Mouse (Mus musculus) ES-E14 (cell line): ENCODE results near the gene Col6a3. TPM values are rescaled to one million over a fixed set of nuclear protein-coding genes. Genes with fewer than 3 reads are reported as not detected.

ENCODE experiments used
- DNase-seq: peaks from one replicate; pipeline ENCODE4 v3.0.0-alpha.2; 2013; ENCODE audit warnings: low read depth, low spot score
- H3K27ac ChIP-seq: 2 replicates; pipeline ENCODE4 v1.5.1; 2012; ENCODE audit warnings: low read depth, mild to moderate bottlenecking, low read length, moderate library complexity, mixed read lengths; ENCODE audit not compliant: poor library complexity, insufficient read depth, severe bottlenecking
- H3K36me3 ChIP-seq: 2 replicates; pipeline ENCODE4 v1.6.1; 2012; ENCODE audit warnings: mild to moderate bottlenecking, low read length, moderate library complexity, mixed read lengths; ENCODE audit not compliant: control insufficient read depth, poor library complexity, insufficient read depth, severe bottlenecking
- H3K4me1 ChIP-seq, 2 experiments: fragments of 150-350 bp in 1 of 2; sonication (generic) in 1 of 2; 2 replicates each; pipeline ENCODE4 v1.6.1; 2012; ENCODE audit warnings: low read length in 2 of 2, mild to moderate bottlenecking in 1 of 2, mixed read lengths in 1 of 2; ENCODE audit not compliant: control insufficient read depth in 2 of 2, insufficient read depth in 2 of 2, poor library complexity in 1 of 2
- H3K4me3 ChIP-seq, 2 experiments: fragments of 150-350 bp in 1 of 2; sonication (generic) in 1 of 2; 2 replicates each; pipeline ENCODE4 v1.5.1; 2012; ENCODE audit warnings: low read length in 2 of 2, low read depth in 1 of 2, mild to moderate bottlenecking in 1 of 2, mixed read lengths in 1 of 2; ENCODE audit not compliant: insufficient read depth in 1 of 2, poor library complexity in 1 of 2, severe bottlenecking in 1 of 2
- H3K9ac ChIP-seq: 2 replicates; pipeline ENCODE4 v1.6.1; 2012; ENCODE audit warnings: low read depth, mild to moderate bottlenecking, low read length, mixed read lengths; ENCODE audit not compliant: poor library complexity, insufficient read depth, severe bottlenecking
- H3K9me3 ChIP-seq: fragments of 150-350 bp; sonication (generic); 2 replicates; pipeline ENCODE4 v1.6.1; 2012; ENCODE audit warnings: low read depth, mild to moderate bottlenecking, low read length; ENCODE audit not compliant: control insufficient read depth, insufficient read depth
- CHD2 ChIP-seq: IDR thresholded peaks from 2 replicates; pipeline ENCODE4 v1.6.1; 2014; ENCODE audit warnings: mild to moderate bottlenecking, low read depth, low read length, inconsistent platforms
- HCFC1 ChIP-seq: IDR thresholded peaks from 2 replicates; pipeline ENCODE4 v1.6.1; 2012; ENCODE audit warnings: low read length, inconsistent platforms, borderline replicate concordance; ENCODE audit not compliant: insufficient read depth
- MAFK ChIP-seq: IDR thresholded peaks from 2 replicates; pipeline ENCODE4 v1.6.1; 2014; ENCODE audit warnings: mild to moderate bottlenecking, low read depth, low read length, inconsistent platforms; ENCODE audit not compliant: insufficient read depth
- ZC3H11A ChIP-seq: IDR thresholded peaks from 2 replicates; pipeline ENCODE4 v1.6.1; 2012; ENCODE audit warnings: low read depth, mild to moderate bottlenecking, inconsistent platforms, low read length, borderline replicate concordance
- ZNF384 ChIP-seq: IDR thresholded peaks from 2 replicates; pipeline ENCODE4 v1.6.1; 2012; ENCODE audit warnings: low read depth, low read length, inconsistent platforms
- in situ Hi-C, 2 experiments: fragments of 600-800 bp; cut with MboI; formaldehyde crosslinking; loops; one replicate each; pipeline ENCODE4 v1.15.1; 2025; ENCODE audit warnings: low sequenced_read_pairs in 2 of 2, inconsistent platforms in 1 of 2; ENCODE audit not compliant: unreplicated experiment in 2 of 2
- total RNA-seq: library from RNA; depleted of rRNA; stranded (reverse); fragments of 300-350 nt; gene quantifications from 2 replicates; pipeline ENCODE4 v1.2.3, GENCODE M21; 2012

Gene Col6a3
- total RNA-seq, 1 experiment, result 0.89 TPM

DNA sequence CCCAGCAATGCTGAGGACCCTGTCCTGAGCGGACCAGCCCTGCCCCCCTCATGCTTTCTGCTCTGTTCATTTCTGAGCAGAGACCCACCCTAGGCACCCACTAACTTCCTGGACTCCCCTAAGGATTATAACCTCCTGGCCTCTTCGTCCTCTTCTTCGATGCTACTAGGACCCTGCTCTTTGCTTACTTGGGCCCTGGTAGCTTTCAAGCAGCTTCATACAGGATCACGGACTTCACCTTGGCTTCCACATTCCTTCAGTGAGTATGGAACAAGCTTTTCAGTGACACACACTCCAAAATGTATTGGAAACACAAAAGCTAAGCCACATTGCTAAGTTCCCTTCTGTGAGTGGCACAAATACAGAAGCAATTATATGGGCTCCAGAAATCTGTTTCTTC, 52.8 kb downstream of the Col6a3 start:
- in situ Hi-C loops, result no loop called here

GRCm38 (mm10) chr1:90789506-90789905, 54.3 kb downstream of the Col6a3 start:
- Histone ChIP-seq H3K4me1 (no peaks in the 10 kb centered on the region), H3K9ac (no peak overlapping the region), H3K27ac (no peak overlapping the region), H3K36me3 (no peaks in the 10 kb centered on the region), H3K4me3 (no peak overlapping the region), H3K9me3 (no peaks in the 10 kb centered on the region)
- DNase-seq, result no peak
- TF ChIP-seq ZNF384 (no peak), ZC3H11A (no peak), MAFK (no peak), CHD2 (no peak), HCFC1 (no peak)
- in situ Hi-C loops, result no loop called here

More for the DNA sequence above, 52.8 kb downstream of the Col6a3 start:
- no peak overlapping the region for H3K27ac ChIP-seq
- no peaks in the 10 kb centered on the region for H3K36me3 ChIP-seq
- H3K9me3 ChIP-seq, result no peaks in the 10 kb centered on the region
- TF ChIP-seq CHD2 (no peak), ZNF384 (no peak), ZC3H11A (no peak), MAFK (no peak), HCFC1 (no peak)
- DNase-seq, result no peak
- no peak overlapping the region for H3K4me3 ChIP-seq
- H3K9ac ChIP-seq, result no peak overlapping the region
- H3K4me1 ChIP-seq, result no peaks in the 10 kb centered on the region

GRCm38 (mm10) chr1:90780446-90780845, 63.3 kb downstream of the Col6a3 start:
- Histone ChIP-seq H3K9me3 (no peaks in the 10 kb centered on the region), H3K4me1 (no peaks in the 10 kb centered on the region), H3K9ac (no peak overlapping the region), H3K27ac (no peak overlapping the region), H3K36me3 (no peaks in the 10 kb centered on the region), H3K4me3 (no peak overlapping the region)
- no peak for DNase-seq
- in situ Hi-C loops, result no loop called here
- TF ChIP-seq ZNF384 (no peak), HCFC1 (no peak), CHD2 (no peak), MAFK (no peak), ZC3H11A (no peak)

- no peak for DNase-seq
- no peaks in the 10 kb centered on the region for H3K4me1 ChIP-seq
- no peaks in the 10 kb centered on the region for H3K9me3 ChIP-seq
- no peak overlapping the region for H3K27ac ChIP-seq
- H3K4me3 ChIP-seq, result no peak overlapping the region
- no peak for TF ChIP-seq ZC3H11A
- TF ChIP-seq HCFC1, result no peak
- TF ChIP-seq CHD2, result no peak
- no peak for TF ChIP-seq ZNF384
- in situ Hi-C loops, result no loop called here
- H3K9ac ChIP-seq, result no peak overlapping the region
- H3K36me3 ChIP-seq, result no peaks in the 10 kb centered on the region
Observed at GRCm38 (mm10) chr1:90779072-90779471, 64.7 kb downstream of the Col6a3 start.

GRCm38 (mm10) chr1:90775477-90776241, 68.1 kb downstream of the Col6a3 start:
- H3K36me3 ChIP-seq, result no peaks in the 10 kb centered on the region
- no peak for DNase-seq
- TF ChIP-seq CHD2, result no peak
- no peak for TF ChIP-seq HCFC1
- TF ChIP-seq MAFK, result no peak
- no peak for TF ChIP-seq ZNF384
- no peak for TF ChIP-seq ZC3H11A
- no peak overlapping the region for H3K9ac ChIP-seq
- H3K9me3 ChIP-seq, result no peaks in the 10 kb centered on the region
- no peak overlapping the region for H3K4me3 ChIP-seq
- no peak overlapping the region for H3K27ac ChIP-seq
- in situ Hi-C loops, result no loop called here
- no peaks in the 10 kb centered on the region for H3K4me1 ChIP-seq
